24 mouse cellular contexts compared by ENCODE assay signal in the genomic region with DNA sequence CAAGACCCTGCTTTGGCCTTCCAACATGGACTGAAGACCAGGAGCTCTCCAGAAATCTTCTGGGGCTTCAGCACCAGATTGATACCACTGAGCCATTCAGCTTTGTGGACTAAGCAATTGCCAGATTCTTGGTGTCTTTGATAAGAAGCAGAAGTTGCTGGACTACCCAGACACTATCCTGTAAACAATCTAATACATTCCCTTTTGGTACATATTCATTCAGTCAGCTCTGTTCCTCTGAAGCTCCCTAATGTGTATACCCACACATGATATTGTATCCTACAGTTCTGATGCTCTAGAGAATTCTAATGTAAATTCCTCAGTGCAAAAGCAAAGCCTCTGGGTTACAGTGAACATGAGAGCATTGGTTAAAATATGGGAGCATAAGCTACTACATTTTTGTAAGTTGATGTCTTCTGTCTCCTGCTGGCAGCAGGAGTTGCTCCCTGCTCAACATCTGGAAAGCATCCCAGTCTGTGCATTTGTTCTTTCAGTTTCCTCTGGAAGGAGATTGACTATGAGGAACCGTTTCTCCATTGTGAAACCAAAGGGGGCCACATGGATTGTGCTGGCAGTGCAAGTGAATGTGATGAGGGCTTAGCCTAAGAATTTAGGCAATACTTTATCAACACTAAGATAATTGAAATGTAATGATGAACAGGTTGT.
A peak's percentile ranks its signal among the peaks of the same experiment; 100 is the strongest.
DNase-seq lines count a peak whose midpoint lies in the region; ATAC-seq and TF ChIP-seq lines count a peak whose summit lies in the region.
"Had no signal": no experiment of that assay in that cellular context is flagged by ENCODE, and none has a peak within 500 bp of the region (broad histone marks: within the 10 kb centered on the region; RNA-seq: fewer than 3 reads in every experiment).

No protein-coding gene starts in this region.

- H3K4me1 ChIP-seq in lung, embryonic 14.5 days (ENCODE audit: insufficient read depth): no peaks in the 10 kb centered on the region
- no peaks in the 10 kb centered on the region for H3K4me1 ChIP-seq in lung, embryonic 16.5 days (replicated peaks; ENCODE audit: control insufficient read depth, insufficient read depth, low read length)
- no peaks in the 10 kb centered on the region for H3K4me1 ChIP-seq in stomach, embryonic 16.5 days (ENCODE audit: control insufficient read depth, insufficient read depth, low read length)
- H3K4me1 ChIP-seq in stomach, postnatal 0 days (replicated peaks; ENCODE audit: control insufficient read depth, insufficient read depth): no peaks in the 10 kb centered on the region
- H3K4me1 ChIP-seq: embryonic facial prominence, embryonic 12.5 days; embryonic facial prominence, embryonic 15.5 days; forebrain, embryonic 10.5 days; forebrain, embryonic 12.5 days had no signal

- no peaks in the 10 kb centered on the region for H3K36me3 ChIP-seq in lung, embryonic 14.5 days (ENCODE audit: insufficient read depth)
- no peaks in the 10 kb centered on the region for H3K36me3 ChIP-seq in lung, embryonic 16.5 days (ENCODE audit: control insufficient read depth, insufficient read depth, low read length)
- no peaks in the 10 kb centered on the region for H3K36me3 ChIP-seq in stomach, embryonic 16.5 days (ENCODE audit: control insufficient read depth, insufficient read depth, low read length)
- H3K36me3 ChIP-seq in stomach, postnatal 0 days (ENCODE audit: control insufficient read depth, insufficient read depth, low read length): no peaks in the 10 kb centered on the region
- H3K36me3 ChIP-seq: embryonic facial prominence, embryonic 12.5 days; embryonic facial prominence, embryonic 15.5 days; forebrain, embryonic 10.5 days; forebrain, embryonic 12.5 days had no signal

- no peak overlapping the region for H3K9ac ChIP-seq in lung, embryonic 14.5 days
- H3K9ac ChIP-seq in lung, embryonic 16.5 days (ENCODE audit: low read length): no peak overlapping the region
- no peak overlapping the region for H3K9ac ChIP-seq in stomach, embryonic 16.5 days (ENCODE audit: low read length)
- no peak overlapping the region for H3K9ac ChIP-seq in stomach, postnatal 0 days (ENCODE audit: low read length)
- H3K9ac ChIP-seq: embryonic facial prominence, embryonic 12.5 days; embryonic facial prominence, embryonic 15.5 days; forebrain, embryonic 12.5 days had no signal

- 44% methylated on average over 1 of the region's 1 CpGs for WGBS in lung, embryonic 14.5 days
- 28% methylated on average over 1 of the region's 1 CpGs for WGBS in lung, embryonic 16.5 days
- WGBS in stomach, embryonic 16.5 days: 45% methylated on average over 1 of the region's 1 CpGs
- WGBS in stomach, postnatal 0 days: 43% methylated on average over 1 of the region's 1 CpGs

- peak overlapping the region; percentile 30; the same call in 1 of the 2 replicates for H3K27ac ChIP-seq in lung, embryonic 14.5 days (ENCODE audit: low read depth)
- H3K27ac ChIP-seq in lung, embryonic 16.5 days (ENCODE audit: low read length): no peak overlapping the region
- H3K27ac ChIP-seq in stomach, embryonic 16.5 days (ENCODE audit: low read length): peak overlapping the region; percentile 58; the same call in 1 of the 2 replicates
- H3K27ac ChIP-seq in stomach, postnatal 0 days (replicated peaks): no peak overlapping the region
- H3K27ac ChIP-seq: embryonic facial prominence, embryonic 12.5 days; embryonic facial prominence, embryonic 15.5 days; forebrain, embryonic 10.5 days; forebrain, embryonic 12.5 days had no signal

- ATAC-seq in lung, embryonic 14.5 days (ENCODE audit: insufficient read depth): peak; percentile 75; the same call in 1 of the 2 replicates
- peak; percentile 84 for ATAC-seq in lung, embryonic 16.5 days (ENCODE audit: low read depth)
- no peak for ATAC-seq in stomach, embryonic 16.5 days (ENCODE audit: insufficient read depth, low FRiP score)
- no peak for ATAC-seq in stomach, postnatal 0 days (ENCODE audit: low FRiP score, low TSS enrichment)
- ATAC-seq: forebrain, embryonic 14.5 days; forebrain, embryonic 16.5 days had no signal

- TF ChIP-seq CTCF in lung, embryonic 14.5 days (IDR thresholded peaks at IDR 0.05; ENCODE audit: low read depth): no peak
- TF ChIP-seq CTCF in stomach, postnatal 0 days (IDR thresholded peaks at IDR 0.05; ENCODE audit: low read depth): no peak

- no peak for TF ChIP-seq EP300 in stomach, postnatal 0 days (optimal IDR thresholded peaks at IDR 0.05)

- H3K4me3 ChIP-seq in lung, embryonic 14.5 days (ENCODE audit: low read depth, low read length): no peak overlapping the region
- no peak overlapping the region for H3K4me3 ChIP-seq in lung, embryonic 16.5 days (ENCODE audit: low read length)
- no peak overlapping the region for H3K4me3 ChIP-seq in stomach, embryonic 16.5 days (replicated peaks; ENCODE audit: low read length)
- H3K4me3 ChIP-seq in stomach, postnatal 0 days (ENCODE audit: low read depth, low read length): no peak overlapping the region
- H3K4me3 ChIP-seq: embryonic facial prominence, embryonic 12.5 days; embryonic facial prominence, embryonic 15.5 days; erythroblast, embryonic 14.5 days; forebrain, embryonic 10.5 days; forebrain, embryonic 12.5 days had no signal

- H3K27me3 ChIP-seq in lung, embryonic 14.5 days (ENCODE audit: insufficient read depth, low read length): no peaks in the 10 kb centered on the region
- H3K27me3 ChIP-seq in lung, embryonic 16.5 days (ENCODE audit: control insufficient read depth, insufficient read depth, low read depth, low read length): no peaks in the 10 kb centered on the region
- H3K27me3 ChIP-seq in stomach, embryonic 16.5 days (ENCODE audit: control insufficient read depth, insufficient read depth, low read length): no peaks in the 10 kb centered on the region
- no peaks in the 10 kb centered on the region for H3K27me3 ChIP-seq in stomach, postnatal 0 days (ENCODE audit: control insufficient read depth, insufficient read depth, low read length)
- H3K27me3 ChIP-seq: embryonic facial prominence, embryonic 12.5 days had no signal

- H3K4me2 ChIP-seq in lung, embryonic 14.5 days: no peak overlapping the region
- H3K4me2 ChIP-seq in lung, embryonic 16.5 days (ENCODE audit: low read depth, low read length): no peak overlapping the region
- no peak overlapping the region for H3K4me2 ChIP-seq in stomach, embryonic 16.5 days (ENCODE audit: low read depth, low read length)
- H3K4me2 ChIP-seq in stomach, postnatal 0 days (replicated peaks; ENCODE audit: low read depth): no peak overlapping the region
- H3K4me2 ChIP-seq: embryonic facial prominence, embryonic 12.5 days; embryonic facial prominence, embryonic 15.5 days; forebrain, embryonic 12.5 days had no signal

- peak; percentile 65 for DNase-seq in lung, embryonic 14.5 days
- no peak for DNase-seq in lung, postnatal 14 days
- DNase-seq in lung, postnatal 36 days: no peak
- DNase-seq in stomach, postnatal 0 days (ENCODE audit: low spot score): no peak
- no peak for DNase-seq in heart, adult 18-20 months
- DNase-seq: adrenal gland, adult 2 months; adrenal gland, postnatal 10 days; adrenal gland, postnatal 25 days; cerebellum, adult 11 months; cerebellum, adult 18-20 months; cerebellum, adult 8-10 months; cerebellum, adult 9-11 months; cerebellum, postnatal 14 days; cerebellum, postnatal 36 days; embryo, embryonic 11 days had no signal

- no peaks in the 10 kb centered on the region for H3K9me3 ChIP-seq in lung, embryonic 14.5 days (ENCODE audit: low read depth, low read length)
- no peaks in the 10 kb centered on the region for H3K9me3 ChIP-seq in lung, embryonic 16.5 days (ENCODE audit: control insufficient read depth, low read length)
- peaks cover 6% of the 10 kb centered on the region; the same call in 1 of the 2 replicates for H3K9me3 ChIP-seq in stomach, embryonic 16.5 days (replicated peaks; ENCODE audit: control insufficient read depth, low read length)
- no peaks in the 10 kb centered on the region for H3K9me3 ChIP-seq in stomach, postnatal 0 days (ENCODE audit: control insufficient read depth, low read length)
- H3K9me3 ChIP-seq: embryonic facial prominence, embryonic 12.5 days; embryonic facial prominence, embryonic 15.5 days; forebrain, embryonic 10.5 days; forebrain, embryonic 12.5 days had no signal

Comparison
In these comparisons a context has a peak if more than half of its experiments do, and no peak if none do; other contexts are left out.
1. H3K27ac ChIP-seq: peak in lung, embryonic 14.5 days (single experiment) and stomach, embryonic 16.5 days (single experiment); none in lung, embryonic 16.5 days (single experiment) and stomach, postnatal 0 days (single experiment).
2. ATAC-seq: peak in lung, embryonic 14.5 days (single experiment) and lung, embryonic 16.5 days (single experiment); none in stomach, embryonic 16.5 days (single experiment) and stomach, postnatal 0 days (single experiment).